Mouse (Mus musculus): ENCODE results near the gene Tesk1. TPM values are rescaled to one million over a fixed set of nuclear protein-coding genes. Genes with fewer than 3 reads are reported as not detected.
"Not testable (repeated sequence)": the region's sequence is repeated elsewhere in the genome, so short reads cannot be mapped to it uniquely, and the experiment has no call there.

Tesk1 gene
- total RNA-seq, 1 experiment from 2014 or later = 53.9 TPM

DNA sequence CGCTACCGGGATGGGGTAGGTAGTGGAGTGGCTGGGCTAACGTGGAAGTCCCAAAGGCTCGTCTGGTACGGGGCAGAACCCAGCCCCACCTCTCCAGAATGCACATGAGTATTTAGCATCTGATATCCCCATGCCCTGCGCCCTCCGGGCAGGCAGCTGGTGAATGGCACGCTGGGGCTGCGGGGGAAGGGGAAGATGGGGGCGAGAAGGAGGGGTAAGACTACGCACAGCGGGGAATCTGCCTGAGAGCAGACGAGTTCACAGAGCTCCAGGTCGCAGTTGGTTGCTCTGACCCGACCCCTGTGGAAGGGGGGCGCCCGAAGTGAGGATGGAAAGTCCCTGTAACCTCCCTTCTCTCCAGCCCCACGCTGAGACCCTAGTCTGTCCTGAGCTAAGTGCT is 11.7 kb downstream of the Tesk1 start:
- no peak for DNase-seq

DNA sequence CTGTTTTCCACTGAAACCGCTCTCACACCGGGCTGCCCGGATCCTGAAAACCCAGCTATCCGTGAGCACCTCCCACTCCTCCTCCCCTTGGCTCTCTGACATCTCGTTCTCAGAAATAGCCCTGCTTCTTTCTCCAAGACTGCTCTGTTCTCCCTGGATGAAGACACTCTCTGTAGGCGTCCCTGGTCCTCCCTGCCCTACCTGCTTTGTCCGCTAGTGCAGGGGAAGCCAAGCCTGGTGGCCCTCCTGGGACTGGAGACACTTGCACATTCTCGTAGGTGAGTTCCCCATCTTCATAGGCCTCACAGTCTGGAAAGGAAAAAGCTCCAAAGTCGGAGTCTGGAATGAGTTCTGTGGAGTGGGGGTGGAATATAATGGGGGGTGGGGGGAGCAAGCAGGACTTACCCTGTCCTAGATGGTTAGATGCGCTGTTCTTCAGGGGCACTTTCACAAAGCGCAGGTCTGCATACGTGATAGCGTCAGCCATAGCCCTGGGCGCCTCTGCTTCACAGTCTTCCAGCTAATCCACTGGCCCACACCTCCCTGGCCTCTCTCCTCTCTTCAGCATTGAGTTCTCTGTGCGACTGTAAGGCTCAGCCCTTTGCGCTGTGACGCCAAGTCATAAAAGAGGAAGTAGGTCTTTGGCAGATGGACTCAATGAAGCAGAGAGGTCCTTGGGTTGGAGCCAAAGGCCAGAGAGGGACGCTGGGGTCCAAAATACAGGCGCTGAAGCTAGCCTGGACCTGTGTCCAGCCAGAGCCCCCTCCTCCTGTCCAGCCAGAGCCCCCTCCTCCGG is 12.5 kb downstream of the Tesk1 start, which contains the start of gene Cd72:
Gene Cd72 (minus strand): TSS at position 588 of the 796 bp plus-strand sequence.
- DNase-seq = no peak

DNA sequence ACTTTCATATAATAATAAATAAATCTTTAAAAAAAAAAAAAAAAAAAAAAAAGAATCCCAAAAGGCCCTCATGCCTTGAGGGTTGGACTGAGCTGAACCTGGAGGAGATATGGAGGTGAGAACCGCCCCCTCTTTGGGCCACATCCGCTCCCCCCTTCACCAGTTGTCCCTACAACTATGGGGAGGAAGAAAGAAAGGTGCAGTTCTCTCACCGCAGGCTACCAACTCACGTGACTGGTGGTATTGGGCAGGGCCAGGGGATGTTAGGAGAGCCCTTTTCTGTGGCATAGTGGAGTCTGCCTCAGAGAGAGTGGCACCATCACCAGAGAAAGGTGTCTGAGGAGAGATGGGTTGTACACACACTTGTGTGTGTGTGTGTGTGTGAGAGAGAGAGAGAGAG is 14.7 kb downstream of the Tesk1 start:
- DNase-seq = no peak

DNA sequence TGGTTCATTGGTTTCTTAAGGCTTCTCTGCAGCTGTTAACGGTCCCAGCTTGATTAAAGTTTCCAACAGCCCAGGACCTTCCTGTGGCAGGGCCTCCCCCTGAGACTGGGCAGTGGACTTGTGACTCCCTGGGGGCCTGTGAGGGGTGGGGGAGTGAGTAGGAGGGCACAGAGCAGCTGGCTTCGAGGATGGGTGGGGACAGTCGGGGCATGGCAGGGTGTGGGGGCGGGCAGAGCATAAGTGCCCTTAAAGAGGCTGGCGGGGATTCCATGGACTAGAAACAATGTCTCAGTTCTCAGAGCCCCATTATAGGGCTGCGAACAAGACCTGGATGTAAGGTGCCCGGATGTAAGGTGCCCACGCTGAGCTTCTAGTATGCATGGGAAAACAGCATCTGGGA is 15.4 kb downstream of the Tesk1 start:
- no peak for DNase-seq

DNA sequence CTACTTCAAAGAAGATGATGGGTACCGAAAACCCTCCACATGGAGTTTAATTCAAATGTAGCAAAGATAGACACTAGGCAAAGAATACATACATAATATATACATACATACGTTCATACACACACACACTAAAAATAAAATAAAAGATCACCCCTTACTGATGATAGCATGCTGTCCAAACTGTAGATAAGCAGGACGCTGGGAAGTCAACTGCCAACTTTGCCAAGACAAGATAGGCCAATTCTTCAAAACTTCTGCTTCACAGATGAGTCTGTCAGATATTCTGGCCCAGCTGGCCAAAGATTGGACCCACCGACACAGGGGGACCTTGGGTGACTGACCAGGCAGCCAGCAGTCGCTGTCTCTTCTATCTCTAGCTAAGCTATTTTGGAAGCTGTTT is 21.4 kb downstream of the Tesk1 start:
- DNase-seq = no peak

DNA sequence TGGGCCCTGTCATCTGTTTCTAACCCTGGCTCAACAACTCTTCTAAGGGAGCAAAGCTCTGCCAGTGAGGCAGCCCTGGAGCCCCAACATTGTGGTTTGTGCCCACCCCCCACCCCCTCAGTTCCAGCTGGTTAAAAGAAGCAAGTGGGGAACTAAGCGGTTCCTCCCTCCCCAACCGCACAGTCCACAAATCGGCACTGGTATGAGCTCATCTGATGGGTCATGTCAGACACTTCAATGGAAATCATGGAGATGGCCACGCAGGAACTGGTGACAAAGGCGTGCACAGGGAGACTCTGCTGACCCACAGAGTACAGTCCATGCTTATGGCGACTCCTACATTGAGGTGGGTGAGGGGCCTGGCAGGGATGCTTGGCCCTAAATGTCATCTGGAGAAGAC is 24.2 kb downstream of the Tesk1 start:
- DNase-seq = no peak

DNA sequence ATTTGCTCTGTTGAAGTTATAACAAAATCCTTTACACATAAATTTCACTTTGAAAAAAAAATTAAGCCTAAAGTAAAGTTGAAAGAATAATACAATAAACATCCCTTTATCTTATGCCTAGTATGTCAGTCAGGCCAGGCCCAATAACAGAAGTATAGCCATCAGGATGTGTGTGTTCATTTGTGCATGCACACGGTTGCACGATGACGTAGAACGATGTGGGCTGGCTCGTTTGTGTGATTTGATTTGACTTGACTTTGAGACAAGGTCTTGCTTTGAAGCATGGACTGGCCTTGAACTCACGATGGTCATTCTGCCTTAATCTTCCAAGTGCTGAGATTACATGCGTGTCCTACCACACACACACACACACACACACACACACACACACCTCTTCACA is 25.1 kb downstream of the Tesk1 start:
- DNase-seq = no peak

DNA sequence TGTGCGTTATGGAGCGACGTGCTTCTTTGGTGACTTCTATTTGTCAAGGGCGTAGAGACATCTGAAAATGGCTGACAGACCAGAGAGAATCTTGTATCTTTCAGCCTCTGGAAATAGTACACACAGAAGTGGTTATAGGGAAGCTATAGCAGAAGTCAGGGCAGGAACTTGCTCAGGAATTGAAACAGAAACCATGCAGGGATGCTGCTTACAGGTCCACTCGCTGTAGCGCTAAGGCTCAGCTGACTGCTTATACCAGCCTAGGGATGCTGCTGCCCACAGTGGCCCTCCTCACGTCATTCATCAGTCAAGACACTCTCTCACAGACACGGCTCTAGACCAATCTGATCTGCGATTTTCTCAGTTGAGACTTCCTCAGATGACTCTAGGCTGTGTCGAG is 28.6 kb downstream of the Tesk1 start:
- DNase-seq = no peak

DNA sequence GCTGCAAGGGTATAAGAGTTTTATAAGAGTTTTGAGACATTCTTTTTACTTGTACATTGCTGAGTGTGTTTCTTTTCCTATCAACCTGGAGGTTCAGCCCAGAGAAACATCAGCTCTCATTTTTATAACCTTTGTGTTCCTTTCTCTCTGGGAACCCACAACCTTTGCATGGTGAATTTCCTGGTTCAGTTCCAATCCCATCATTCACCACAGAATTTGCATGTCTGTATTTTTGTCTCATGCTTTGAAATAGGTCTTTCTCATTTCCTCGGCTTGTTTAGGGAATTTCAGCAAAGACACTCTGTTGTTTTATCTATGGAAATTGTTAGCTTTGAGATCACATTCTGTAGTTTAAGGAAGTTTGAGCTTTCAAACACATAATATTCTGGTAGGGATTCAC is 31.9 kb downstream of the Tesk1 start:
- DNase-seq = no peak

DNA sequence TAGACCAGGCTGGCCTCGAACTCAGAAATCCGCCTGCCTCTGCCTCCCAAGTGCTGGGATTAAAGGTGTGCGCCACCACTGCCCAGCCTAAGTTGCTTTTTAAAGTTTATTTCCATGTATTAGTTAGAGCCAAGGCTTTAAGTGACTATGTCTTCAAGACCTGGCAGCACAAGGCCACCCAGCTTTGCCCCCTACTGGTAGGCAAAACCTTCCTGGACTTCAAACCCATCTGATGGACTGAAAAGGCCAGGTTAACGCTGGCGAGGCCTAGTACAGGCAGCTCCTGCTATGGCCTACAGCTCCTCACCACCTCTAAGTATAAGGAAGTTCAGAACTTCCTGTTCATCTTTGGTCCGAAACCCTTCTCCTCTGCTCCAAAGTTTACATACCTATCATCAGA is 34.9 kb downstream of the Tesk1 start:
- DNase-seq = no peak

DNA sequence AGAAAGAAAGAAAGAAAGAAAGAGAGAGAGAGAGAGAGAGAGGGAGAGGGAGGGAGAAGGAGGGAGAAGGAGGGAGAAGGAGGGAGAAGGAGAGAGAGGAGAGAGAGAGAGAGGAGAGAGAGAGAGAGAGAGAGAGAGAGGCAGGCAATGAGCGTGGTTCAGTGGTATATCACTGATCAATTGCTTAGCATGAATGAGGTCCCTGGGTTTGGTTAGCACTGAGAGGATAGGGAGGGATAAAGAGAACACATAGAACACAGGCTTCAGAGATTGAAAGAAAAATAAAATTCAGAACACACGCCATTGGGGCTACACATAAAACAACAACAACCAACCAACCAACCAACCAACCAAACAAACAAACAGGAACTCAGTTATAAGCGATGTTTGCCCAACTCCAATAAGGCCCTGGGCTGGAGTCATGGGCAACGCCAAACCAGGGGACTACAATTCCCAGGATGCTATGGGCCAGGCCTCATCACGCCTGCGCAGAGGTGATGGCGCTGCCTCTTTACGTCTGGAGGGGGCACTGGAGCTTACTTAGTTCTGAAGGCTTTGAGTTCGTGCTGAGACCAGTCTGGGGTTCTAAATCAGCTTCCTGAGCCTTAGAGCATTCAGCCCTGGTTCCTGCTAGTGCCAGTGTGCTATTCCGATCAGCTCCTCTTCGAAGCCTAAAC is 36.3 kb downstream of the Tesk1 start:
- DNase-seq = peak; percentile 93

DNA sequence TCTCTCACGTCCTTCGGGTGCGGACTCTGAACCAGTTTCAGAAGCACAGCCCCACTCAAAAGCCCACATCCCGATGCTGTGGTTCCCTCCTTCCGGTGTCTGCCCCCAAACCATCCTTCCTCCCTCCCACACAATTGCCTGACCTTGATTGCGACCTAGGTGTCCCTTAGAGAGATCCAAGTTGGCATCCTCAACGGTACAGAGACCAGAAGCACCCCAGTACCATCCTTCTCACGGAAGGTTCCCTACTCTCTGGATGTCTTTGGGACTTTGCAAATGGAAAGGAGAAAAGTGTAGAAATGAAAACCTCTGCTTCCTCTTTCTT is 36.8 kb downstream of the Tesk1 start:
- peak; percentile 29 for DNase-seq

DNA sequence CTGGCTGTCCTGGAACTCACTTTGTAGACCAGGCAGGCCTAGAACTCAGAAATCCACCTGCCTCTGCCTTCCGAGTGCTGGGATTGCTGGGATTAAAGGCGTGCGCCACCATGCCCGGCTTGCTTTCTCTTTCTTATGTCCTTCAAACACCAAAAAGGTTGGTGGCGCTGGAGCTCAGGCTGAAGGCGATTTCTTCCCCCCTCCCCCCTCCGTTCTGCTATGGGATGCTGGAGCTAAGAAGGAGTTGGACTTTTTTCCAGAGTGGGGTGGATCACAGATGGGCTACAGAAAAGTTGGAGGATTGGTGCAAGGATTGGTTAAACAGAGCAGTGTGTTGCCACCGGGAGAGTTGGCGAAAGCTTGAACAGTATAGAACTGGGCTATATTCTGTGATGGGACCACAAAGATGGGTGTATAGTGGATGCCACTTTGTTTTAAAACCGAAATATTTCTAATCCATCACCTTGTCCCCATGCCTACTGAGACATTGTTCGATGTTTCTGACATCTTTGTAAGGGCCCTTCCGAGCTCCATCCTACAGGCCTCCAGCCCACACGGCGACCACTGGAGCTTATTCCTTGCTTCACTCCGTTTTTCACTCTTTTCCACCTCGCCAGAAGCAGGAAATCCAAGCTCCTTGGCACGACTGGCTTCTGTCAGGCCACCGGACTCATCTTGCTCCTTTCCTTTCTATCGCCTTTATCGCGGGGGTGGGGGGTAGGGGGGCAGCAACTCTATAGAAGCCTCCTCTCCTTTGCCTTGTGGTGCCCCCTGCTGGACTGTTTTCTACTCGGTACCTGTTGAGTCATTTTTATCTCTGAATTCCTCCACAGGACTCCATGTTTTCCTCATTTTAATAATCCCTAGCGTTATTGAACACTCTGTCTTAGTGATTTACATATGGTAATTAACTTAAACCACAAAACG is 37.4 kb downstream of the Tesk1 start:
- peak; percentile 87 for DNase-seq

DNA sequence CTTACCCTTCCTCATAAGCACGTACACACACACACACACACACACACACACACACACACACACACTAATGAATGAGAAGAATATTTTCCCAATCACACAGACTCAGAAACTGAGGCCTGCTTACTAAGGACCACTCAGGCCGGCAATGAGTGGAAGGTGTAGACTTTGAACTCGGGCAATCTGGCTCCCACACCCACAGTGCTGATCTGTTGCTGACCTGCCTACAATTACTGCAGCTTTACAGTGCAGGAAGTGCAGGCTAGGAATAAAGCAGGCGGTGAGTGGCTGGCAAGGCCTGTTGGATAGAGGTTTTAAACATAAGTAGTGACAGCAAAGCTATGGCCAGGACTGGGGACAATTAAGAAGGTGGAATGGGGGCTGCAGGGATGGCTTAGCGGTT is 39.2 kb downstream of the Tesk1 start:
- no peak for DNase-seq

DNA sequence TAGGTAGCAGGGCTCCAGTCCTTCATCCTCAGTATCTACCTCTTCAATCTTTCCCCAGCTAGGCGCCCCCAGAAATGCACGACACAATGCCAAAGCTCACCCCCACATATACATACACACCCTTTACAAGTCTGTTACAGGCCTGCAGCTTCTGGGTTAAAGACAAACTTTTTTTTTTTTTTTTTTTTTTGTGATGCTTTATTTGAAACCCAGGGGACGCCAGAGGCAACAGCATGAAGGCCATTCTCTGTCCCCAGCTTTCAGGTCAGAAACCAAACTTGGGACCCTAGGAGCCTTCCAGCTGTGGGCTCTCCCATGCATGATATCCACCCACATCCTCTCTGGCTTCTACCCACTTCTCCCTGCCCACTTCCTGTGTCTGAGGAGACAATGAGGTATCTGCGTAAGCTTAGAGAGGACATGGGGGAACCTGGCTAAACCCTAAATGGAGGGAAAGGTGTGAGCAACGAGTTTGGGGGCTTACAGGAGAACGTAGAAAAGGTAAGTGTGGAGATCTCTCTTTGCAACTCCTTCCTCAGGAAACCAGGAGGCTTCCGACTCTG is 40.2 kb downstream of the Tesk1 start:
- no peak for DNase-seq

DNA sequence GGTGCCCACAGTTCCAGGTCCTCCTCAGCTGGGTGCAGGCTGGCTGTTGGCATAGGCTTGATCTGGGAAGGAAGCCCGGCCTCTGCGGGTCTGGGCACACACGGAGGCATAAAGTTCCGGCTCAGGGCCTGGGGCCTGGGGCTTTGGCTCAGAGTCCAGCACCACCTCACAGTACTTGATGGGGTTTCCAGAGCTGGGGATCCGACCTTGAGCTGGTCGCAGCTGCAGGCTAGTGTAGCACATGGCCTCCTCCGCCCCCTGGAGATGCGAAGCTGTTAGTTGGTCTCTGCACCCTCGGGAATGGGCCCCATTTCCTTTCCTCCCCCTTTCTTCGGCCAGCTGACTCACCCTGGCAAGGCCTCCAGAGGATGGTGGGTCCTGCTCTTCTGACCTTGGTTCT is 40.9 kb downstream of the Tesk1 start:
- peak; percentile 65 for DNase-seq

DNA sequence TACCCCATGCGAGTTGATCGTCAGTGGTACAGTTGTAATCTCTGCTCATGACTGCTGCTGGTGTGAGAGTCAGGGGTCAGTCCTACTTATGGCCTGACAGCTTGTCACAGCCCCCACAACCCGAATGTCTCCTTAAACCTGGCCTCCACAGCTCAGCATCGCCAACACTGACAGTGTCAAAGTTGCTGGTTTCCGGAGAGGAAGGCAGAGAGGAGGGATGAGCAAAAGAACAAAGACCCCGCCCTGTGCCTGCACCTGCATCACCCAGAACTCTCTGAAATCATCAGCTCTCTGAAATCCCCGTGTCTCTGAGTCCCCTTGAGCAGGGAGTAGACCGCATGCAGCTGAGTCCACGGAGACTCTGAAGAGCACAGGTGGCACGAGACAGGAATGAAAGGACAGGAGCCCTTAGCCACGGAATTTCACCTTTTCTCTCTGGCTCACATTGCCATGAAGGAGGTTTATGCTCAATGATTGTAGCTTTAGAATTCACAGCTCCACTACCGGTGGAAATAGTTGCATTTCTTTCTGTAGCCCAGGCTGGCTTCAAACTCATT is 41.9 kb downstream of the Tesk1 start, which contains the start of gene Sit1:
Gene Sit1 (minus strand): TSS at position 200 of the 557 bp plus-strand sequence.
- DNase-seq = no peak

DNA sequence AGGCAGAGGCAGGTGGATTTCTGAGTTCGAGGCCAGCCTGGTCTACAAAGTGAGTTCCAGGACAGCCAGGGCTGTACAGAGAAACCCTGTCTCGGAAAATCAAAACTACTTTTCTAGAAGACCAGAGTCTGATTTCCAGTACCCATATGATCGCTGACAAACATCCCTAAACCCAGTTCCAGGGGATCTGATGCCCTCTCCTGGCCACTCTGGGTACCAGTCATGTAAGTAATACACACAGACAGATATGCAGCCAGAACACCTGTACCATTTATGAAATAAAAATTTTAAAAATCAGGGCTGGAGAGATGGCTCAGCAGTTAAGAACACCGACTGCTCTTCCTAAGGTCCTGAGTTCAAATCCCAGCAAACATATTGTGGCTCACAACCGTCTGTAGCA is 43.9 kb downstream of the Tesk1 start:
- DNase-seq = not testable (repeated sequence)

DNA sequence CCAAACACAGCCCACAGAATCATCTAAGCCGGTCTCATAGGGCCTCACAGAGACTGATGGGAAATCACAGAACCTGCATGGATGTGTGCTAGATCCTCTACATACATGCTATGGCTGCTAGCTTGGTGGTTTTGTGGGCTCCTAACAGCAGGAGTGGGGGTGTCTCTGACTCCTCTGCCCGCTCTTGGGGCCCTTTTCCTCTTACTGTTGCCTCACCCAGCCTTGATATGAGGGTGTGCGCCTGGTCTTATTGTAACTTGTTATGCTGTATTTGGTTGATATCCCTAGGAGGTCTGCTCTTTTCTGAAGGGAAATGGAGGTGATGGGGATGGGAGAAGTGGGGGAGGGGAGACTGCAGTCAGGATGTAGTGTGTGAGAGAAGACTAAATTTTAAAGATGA is 47.9 kb downstream of the Tesk1 start:
- no peak for DNase-seq

DNA sequence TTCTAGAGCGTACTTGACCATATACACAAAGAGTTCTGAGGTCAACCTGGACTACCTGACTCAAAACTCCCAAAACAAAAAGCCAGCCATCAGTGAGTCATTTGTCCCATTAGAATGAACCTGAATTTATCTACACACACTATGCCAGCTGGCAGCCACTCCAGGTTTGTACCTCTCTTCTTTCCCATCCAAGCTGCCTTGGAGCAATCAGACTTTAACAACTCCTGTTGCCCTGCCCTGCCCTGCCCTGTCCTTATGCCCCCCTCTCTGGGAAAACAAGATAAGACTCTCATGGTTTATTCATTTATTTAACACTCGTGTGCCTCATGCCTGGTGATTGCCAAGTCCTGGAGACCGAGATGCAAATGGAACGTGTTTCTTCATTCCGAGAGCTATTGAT is 49.1 kb downstream of the Tesk1 start:
- DNase-seq = no peak

DNA sequence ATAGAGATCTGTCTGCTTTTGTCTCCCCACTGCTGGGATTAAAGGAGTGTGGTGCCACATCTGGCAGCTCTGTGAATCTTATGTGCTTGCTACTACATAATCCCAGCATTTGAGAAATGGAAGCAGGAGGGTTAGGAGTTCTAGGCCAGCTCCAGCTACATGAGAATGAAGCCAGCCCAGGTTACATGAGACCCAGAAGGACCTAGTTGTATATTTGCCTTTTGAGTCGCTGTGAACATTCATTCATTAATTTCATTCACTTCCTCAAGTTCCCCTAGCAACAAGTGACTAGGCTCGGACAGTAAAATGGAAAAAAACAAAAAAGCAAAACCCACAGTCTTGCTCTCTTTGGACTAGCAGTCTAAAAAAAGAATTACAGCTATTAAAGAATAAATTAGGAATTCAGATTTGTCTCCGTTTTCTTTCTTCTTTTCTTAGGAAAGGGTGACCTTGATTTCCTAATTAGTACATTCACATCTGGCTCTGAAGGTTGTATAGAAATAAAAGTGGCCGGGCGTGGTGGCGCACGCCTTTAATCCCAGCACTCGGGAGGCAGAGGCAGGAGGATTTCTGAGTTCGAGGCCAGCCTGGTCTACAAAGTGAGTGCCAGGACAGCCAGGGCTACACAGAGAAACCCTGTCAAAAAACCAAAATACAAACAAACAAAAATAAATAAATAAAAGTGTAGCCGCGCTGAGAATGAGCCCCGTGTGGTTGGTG is 50.5 kb downstream of the Tesk1 start:
- no peak for DNase-seq

DNA sequence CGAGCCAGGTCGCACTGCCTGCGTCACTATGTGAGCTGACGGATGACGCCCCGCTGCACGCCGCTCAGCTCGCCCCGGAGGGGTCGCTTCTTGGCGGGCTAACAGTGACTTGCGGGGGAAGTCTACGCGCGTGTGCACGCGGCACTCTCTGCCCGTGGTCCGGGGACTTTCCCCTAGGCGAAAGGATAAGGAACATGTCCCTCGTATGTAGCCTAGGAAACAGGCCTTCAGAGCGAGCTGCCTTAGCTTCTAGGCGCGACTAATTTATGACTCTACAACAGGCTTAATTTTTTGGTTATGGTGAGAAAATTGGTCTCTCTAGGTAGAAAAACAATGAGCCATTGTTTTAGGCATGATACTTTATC is 51.1 kb downstream of the Tesk1 start, which contains the start of gene Ccdc107:
Gene Ccdc107 (plus strand): TSS at position 80 of the 365 bp plus-strand sequence.
- peak; percentile 93 for DNase-seq
